Mouse (Mus musculus) intestine, embryonic 16.5 days (tissue): ENCODE results near the gene Carmil1. TPM values are rescaled to one million over a fixed set of nuclear protein-coding genes. Genes with fewer than 3 reads are reported as not detected.

ENCODE experiments used
- ATAC-seq: fragments of 200-750 bp; cut with Nextera tagmentation; 2 replicates; pipeline ENCODE4 v1.8.0; 2017; ENCODE audit warnings: moderate TSS enrichment, moderate library complexity
- H3K27ac ChIP-seq: fragments of 300-500 bp; sonication (generic); 2 replicates; pipeline ENCODE4 v1.5.1; 2014; ENCODE audit warnings: mild to moderate bottlenecking, low read length
- H3K27me3 ChIP-seq: fragments of 300-500 bp; sonication (generic); replicated peaks from 2 replicates; pipeline ENCODE4 v1.6.1; 2014; ENCODE audit warnings: low read length, control low read depth, mixed read lengths; ENCODE audit not compliant: control insufficient read depth, insufficient read depth
- H3K36me3 ChIP-seq: fragments of 300-500 bp; sonication (generic); 2 replicates; pipeline ENCODE4 v1.6.1; 2014; ENCODE audit warnings: low read length, control low read depth; ENCODE audit not compliant: control insufficient read depth, insufficient read depth
- H3K4me1 ChIP-seq: fragments of 300-500 bp; sonication (generic); 2 replicates; pipeline ENCODE4 v1.6.1; 2014; ENCODE audit warnings: low read length, control low read depth, mixed read lengths; ENCODE audit not compliant: control insufficient read depth, insufficient read depth
- H3K4me2 ChIP-seq: fragments of 300-500 bp; sonication (generic); 2 replicates; pipeline ENCODE4 v1.6.1; 2014; ENCODE audit warnings: low read depth, low read length, control low read depth
- H3K4me3 ChIP-seq: fragments of 300-500 bp; sonication (generic); 2 replicates; pipeline ENCODE4 v1.5.1; 2014; ENCODE audit warnings: mild to moderate bottlenecking, low read length
- H3K9ac ChIP-seq: fragments of 300-500 bp; sonication (generic); 2 replicates; pipeline ENCODE4 v1.6.1; 2014; ENCODE audit warnings: low read depth, low read length
- H3K9me3 ChIP-seq: fragments of 300-500 bp; sonication (generic); 2 replicates; pipeline ENCODE4 v1.6.1; 2016; ENCODE audit warnings: low read length, control low read depth; ENCODE audit not compliant: control insufficient read depth
- WGBS: fragments of 180-500 bp; shearing (Covaris S2); extraction: QIAGEN DNeasy Blood & Tissue Kit; methylation state at CpG from one replicate; pipeline ENCODE4 v1.1.7; 2014; 5-methylcytosine and 5-hydroxymethylcytosine counted together
- polyA plus RNA-seq: library from polyadenylated mRNA; unstranded; fragments of >200 nt; fragmentation: Nextera tagmentation; extraction: Ambion mirVana; gene quantifications from 2 replicates; pipeline ENCODE4 v1.2.1, GENCODE M21; 2015

Gene Carmil1
- polyA plus RNA-seq, 1 experiment from 2014 or later = 33.1 TPM

- H3K9me3 ChIP-seq = no peaks in the 10 kb centered on the region
- no peak for ATAC-seq
- no peak overlapping the region for H3K9ac ChIP-seq
- no peak overlapping the region for H3K4me2 ChIP-seq
- no peak overlapping the region for H3K4me3 ChIP-seq
- H3K4me1 ChIP-seq = peaks cover 20% of the 10 kb centered on the region
- no peak overlapping the region for H3K27ac ChIP-seq
- no peaks in the 10 kb centered on the region for H3K27me3 ChIP-seq
- no peaks in the 10 kb centered on the region for H3K36me3 ChIP-seq
- 92% methylated on average over 5 of the region's 5 CpGs for WGBS
Measured at GRCm38 (mm10) chr13:24264760-24265159, 15.8 kb downstream of the Carmil1 start.

DNA sequence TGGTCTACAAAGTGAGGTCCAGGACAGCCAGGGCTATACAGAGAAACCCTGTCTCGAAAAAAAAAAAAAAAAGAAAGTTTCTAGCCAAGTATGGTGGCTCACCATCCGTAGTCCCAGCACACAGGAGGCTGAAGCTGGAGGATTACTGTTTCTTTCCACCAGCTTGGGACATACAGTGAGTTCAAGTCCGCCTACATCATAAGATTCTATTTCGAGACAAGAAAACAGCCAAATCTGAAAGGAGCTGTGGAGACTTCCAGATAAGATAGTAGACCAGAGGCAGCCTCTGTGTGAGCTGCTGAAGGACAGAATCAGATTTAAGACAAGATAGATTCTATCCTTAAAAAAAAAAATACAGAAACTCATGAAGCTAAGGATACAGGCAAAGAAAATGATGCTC, 17.0 kb downstream of the Carmil1 start:
- WGBS = 94% methylated on average over 4 of the region's 4 CpGs
- no peak overlapping the region for H3K9ac ChIP-seq
- H3K4me2 ChIP-seq = no peak overlapping the region
- no peaks in the 10 kb centered on the region for H3K36me3 ChIP-seq
- ATAC-seq = no peak
- no peaks in the 10 kb centered on the region for H3K27me3 ChIP-seq
- no peak overlapping the region for H3K27ac ChIP-seq
- H3K9me3 ChIP-seq = no peaks in the 10 kb centered on the region
- H3K4me1 ChIP-seq = peaks cover 27% of the 10 kb centered on the region
- H3K4me3 ChIP-seq = no peak overlapping the region

DNA sequence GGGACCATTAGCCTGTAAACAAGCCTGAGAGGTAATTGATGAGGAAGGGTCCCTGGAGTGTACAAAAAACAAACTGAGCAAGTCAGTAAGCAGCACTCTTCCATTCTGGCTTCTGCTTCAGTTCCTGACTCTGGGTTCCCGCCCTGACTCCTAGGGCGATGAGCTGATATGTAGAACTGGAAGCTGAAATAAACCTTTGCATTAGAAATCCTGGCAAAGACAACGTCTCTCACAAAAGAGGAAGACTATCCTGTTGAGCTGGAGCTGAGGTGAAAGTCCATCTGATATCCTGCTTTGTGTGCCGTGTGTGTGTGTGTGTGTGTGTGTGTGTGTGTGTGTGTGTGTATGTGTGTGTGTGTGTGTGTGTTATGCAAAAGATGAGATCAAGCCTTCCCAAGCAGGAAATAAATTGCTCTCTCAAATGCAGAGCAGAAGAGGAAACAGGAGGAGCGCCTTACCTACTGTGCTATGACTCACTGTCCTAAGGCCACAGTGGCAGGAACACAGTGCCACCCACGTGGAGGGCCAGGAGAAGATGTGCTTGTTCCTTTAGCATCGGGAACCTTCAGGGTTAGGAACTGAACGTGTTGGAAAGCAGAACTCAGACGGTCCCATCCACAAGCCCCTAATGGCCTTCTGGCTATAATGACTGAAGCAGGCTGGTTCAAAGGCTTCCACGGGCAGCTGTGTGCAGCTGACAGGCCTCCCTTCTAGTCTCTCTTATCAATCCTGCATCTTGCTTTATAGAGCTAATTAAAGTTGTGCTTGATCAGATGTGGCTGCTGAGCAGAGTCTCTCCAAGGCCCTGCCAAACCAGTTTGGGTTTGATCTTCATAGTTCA, 19.6 kb downstream of the Carmil1 start:
- Histone ChIP-seq H3K4me1 (peaks cover 31% of the 10 kb centered on the region), H3K36me3 (no peaks in the 10 kb centered on the region), H3K27me3 (no peaks in the 10 kb centered on the region), H3K4me3 (no peak overlapping the region), H3K9ac (no peak overlapping the region), H3K4me2 (no peak overlapping the region), H3K27ac (peak overlapping the region; percentile 81), H3K9me3 (no peaks in the 10 kb centered on the region)
- WGBS = 42% methylated on average over 10 of the region's 10 CpGs
- ATAC-seq = peak; percentile 94

- H3K9me3 ChIP-seq = no peaks in the 10 kb centered on the region
- no peak overlapping the region for H3K4me2 ChIP-seq
- no peak overlapping the region for H3K4me3 ChIP-seq
- peaks cover 30% of the 10 kb centered on the region for H3K4me1 ChIP-seq
- H3K9ac ChIP-seq = no peak overlapping the region
- H3K27ac ChIP-seq = no peak overlapping the region
- no peaks in the 10 kb centered on the region for H3K36me3 ChIP-seq
- no peak for ATAC-seq
- 76% methylated on average over 6 of the region's 6 CpGs for WGBS
- no peaks in the 10 kb centered on the region for H3K27me3 ChIP-seq
Measured at GRCm38 (mm10) chr13:24257809-24258208, 22.8 kb downstream of the Carmil1 start.

DNA sequence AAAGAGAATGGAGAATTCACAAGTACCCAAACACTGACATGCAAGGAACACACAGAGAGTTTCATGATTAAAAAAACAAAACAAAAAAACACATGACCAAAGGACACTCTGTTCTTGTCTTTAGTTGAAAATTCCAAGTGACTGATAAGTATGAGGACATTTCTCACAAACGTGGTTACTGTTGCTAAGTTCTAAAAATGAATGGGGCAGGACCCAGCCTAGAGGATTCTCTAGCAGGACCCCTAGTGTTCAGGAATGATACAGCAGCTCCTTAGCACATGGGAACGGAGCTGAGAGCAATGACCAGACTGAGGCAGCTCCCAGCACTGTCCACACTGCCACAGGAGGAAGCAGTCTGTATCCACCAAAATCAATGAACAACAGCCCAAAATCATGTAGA, 26.6 kb downstream of the Carmil1 start:
- no peaks in the 10 kb centered on the region for H3K27me3 ChIP-seq
- no peaks in the 10 kb centered on the region for H3K36me3 ChIP-seq
- no peak overlapping the region for H3K9ac ChIP-seq
- H3K4me2 ChIP-seq = no peak overlapping the region
- peaks cover 14% of the 10 kb centered on the region; the same call in 1 of the 2 replicates for H3K4me1 ChIP-seq
- peak; percentile 72 for ATAC-seq
- no peaks in the 10 kb centered on the region for H3K9me3 ChIP-seq
- no peak overlapping the region for H3K27ac ChIP-seq
- H3K4me3 ChIP-seq = no peak overlapping the region
- WGBS = 18% methylated on average over 2 of the region's 2 CpGs

DNA sequence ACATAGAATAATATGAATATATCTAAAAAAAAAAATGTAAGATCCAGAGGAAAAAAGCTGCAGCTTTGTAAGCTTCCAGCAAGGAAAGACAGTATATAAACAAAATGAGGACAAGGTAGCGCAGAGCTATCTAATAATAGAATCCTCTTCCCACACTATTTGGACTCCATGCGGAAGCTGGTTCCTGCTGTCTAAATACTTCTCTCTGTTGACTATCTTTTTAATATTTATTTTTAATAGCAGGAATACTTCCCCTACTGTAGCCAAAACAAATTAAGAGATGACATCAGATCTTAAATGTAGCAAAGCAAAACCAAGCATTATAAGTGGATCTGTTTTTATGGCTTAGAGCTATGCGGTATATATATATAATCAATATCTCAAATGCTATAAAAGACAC, 27.0 kb downstream of the Carmil1 start:
- peak; percentile 29; the same call in 1 of the 2 replicates for ATAC-seq
- Histone ChIP-seq H3K4me3 (no peak overlapping the region), H3K4me2 (no peak overlapping the region), H3K9ac (no peak overlapping the region), H3K9me3 (no peaks in the 10 kb centered on the region), H3K27me3 (no peaks in the 10 kb centered on the region), H3K4me1 (peaks cover 9% of the 10 kb centered on the region; the same call in 1 of the 2 replicates), H3K27ac (no peak overlapping the region), H3K36me3 (no peaks in the 10 kb centered on the region)
- WGBS = 61% methylated on average over 3 of the region's 3 CpGs

GRCm38 (mm10) chr13:24251236-24251635, 29.4 kb downstream of the Carmil1 start:
- Histone ChIP-seq H3K4me1 (peaks cover 7% of the 10 kb centered on the region; the same call in 1 of the 2 replicates), H3K9ac (no peak overlapping the region), H3K9me3 (no peaks in the 10 kb centered on the region), H3K36me3 (no peaks in the 10 kb centered on the region), H3K4me3 (no peak overlapping the region), H3K4me2 (no peak overlapping the region), H3K27me3 (no peaks in the 10 kb centered on the region), H3K27ac (no peak overlapping the region)
- 87% methylated on average over 7 of the region's 7 CpGs for WGBS
- no peak for ATAC-seq

DNA sequence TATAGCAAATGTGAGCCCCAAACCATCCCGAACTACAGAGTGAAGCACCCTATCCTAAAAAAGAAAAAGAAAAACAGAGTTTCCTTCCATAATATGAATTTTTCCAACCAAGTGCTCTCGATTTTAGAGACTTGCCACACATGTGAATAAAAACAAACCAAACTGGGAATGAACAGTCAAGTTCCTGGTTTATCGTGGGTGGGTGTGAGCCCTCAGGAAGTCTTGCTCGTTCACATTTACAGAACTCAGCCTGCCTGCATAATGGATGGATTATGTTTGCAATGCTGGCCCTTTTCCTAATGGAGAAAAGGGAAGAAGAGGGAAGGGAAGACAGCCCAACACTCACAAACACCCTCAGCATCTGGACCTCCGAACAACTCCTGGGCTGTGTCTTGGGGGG, 32.7 kb downstream of the Carmil1 start:
- 59% methylated on average over 5 of the region's 5 CpGs for WGBS
- no peak for ATAC-seq

DNA sequence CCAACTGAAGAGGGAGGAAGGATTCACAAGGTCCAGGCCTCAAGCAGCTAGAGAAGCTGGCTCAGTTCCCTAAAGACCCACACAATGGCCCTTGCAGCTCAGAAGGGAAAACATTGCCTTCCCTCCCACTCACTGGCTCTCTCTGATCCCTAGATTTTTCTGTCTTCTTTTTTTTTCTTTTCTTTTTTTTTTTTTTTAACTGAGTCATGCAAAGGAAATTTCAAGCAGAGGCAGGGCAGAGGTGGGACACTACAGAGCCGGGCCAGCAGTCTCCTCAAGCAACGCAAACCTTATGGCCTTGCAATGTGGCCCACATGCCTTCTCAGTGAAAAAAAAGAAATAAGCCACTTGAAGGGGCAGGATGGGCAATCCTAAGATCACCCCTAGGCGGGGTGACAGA, 33.2 kb downstream of the Carmil1 start:
- ATAC-seq = no peak

More for the DNA sequence above, 32.7 kb downstream of the Carmil1 start:
- Histone ChIP-seq H3K27me3 (no peaks in the 10 kb centered on the region), H3K9ac (no peak overlapping the region), H3K36me3 (no peaks in the 10 kb centered on the region), H3K4me2 (no peak overlapping the region), H3K4me3 (no peak overlapping the region), H3K9me3 (no peaks in the 10 kb centered on the region), H3K27ac (no peak overlapping the region), H3K4me1 (peaks cover 12% of the 10 kb centered on the region)

More for the DNA sequence above, 33.2 kb downstream of the Carmil1 start:
- H3K27me3 ChIP-seq = no peaks in the 10 kb centered on the region
- 71% methylated on average over 3 of the region's 3 CpGs for WGBS
- no peaks in the 10 kb centered on the region for H3K9me3 ChIP-seq
- no peak overlapping the region for H3K4me2 ChIP-seq
- peaks cover 17% of the 10 kb centered on the region for H3K4me1 ChIP-seq
- H3K4me3 ChIP-seq = no peak overlapping the region
- H3K36me3 ChIP-seq = no peaks in the 10 kb centered on the region
- H3K9ac ChIP-seq = no peak overlapping the region
- H3K27ac ChIP-seq = no peak overlapping the region
